Mouse (Mus musculus): ENCODE results near the gene Usp19. TPM values are rescaled to one million over a fixed set of nuclear protein-coding genes. Genes with fewer than 3 reads are reported as not detected.
A peak's percentile ranks its signal among the peaks of the same experiment; 100 is the strongest.

Gene Usp19
- polyA plus RNA-seq, 1 experiment: 86.6 TPM

GRCm38 (mm10) chr9:108486973-108487530 lies 3.4 kb upstream of the Usp19 start:
- Histone ChIP-seq H3K79me2 (ENCODE audit: control insufficient read depth, insufficient read depth) (peaks cover 11% of the 10 kb centered on the region), H3ac (ENCODE audit: control insufficient read depth, insufficient read length) (no peak overlapping the region), H3K36me3 (ENCODE audit: control insufficient read depth, insufficient read depth) (peaks cover 13% of the 10 kb centered on the region), H3K4me3 (no peak overlapping the region), H3K4me2 (ENCODE audit: low read depth) (no peak overlapping the region), H3K27me3 (ENCODE audit: control insufficient read depth, insufficient read depth, insufficient read length) (no peaks in the 10 kb centered on the region)
- TF ChIP-seq POLR2AphosphoS2 (IDR thresholded peaks at IDR 0.05; ENCODE audit: insufficient read length, low read depth) (no peak), TCF3 (IDR thresholded peaks at IDR 0.05; ENCODE audit: insufficient read length, low read depth) (no peak), REST (IDR thresholded peaks at IDR 0.05; ENCODE audit: insufficient read depth, insufficient read length) (no peak), MYOG (IDR thresholded peaks at IDR 0.05; ENCODE audit: control insufficient read depth in 1 of 3, insufficient read depth in 1 of 3, insufficient read length in 2 of 3, low read depth in 2 of 3) (no peak), TCF12 (IDR thresholded peaks at IDR 0.05; ENCODE audit: insufficient read depth, poor library complexity, severe bottlenecking) (no peak), E2F4 (IDR thresholded peaks at IDR 0.05; ENCODE audit: insufficient read depth) (no peak), SRF (IDR thresholded peaks at IDR 0.05; ENCODE audit: control insufficient read depth, insufficient read length, low read depth) (no peak), POLR2A (IDR thresholded peaks at IDR 0.05; ENCODE audit: insufficient read length, low read depth) (no peak), USF1 (IDR thresholded peaks at IDR 0.05; ENCODE audit: low read depth) (no peak), MAX (IDR thresholded peaks at IDR 0.05; ENCODE audit: low read depth) (no peak)

- TF ChIP-seq SRF (IDR thresholded peaks at IDR 0.05; ENCODE audit: control insufficient read depth, insufficient read length, low read depth) (no peak), TCF12 (IDR thresholded peaks at IDR 0.05; ENCODE audit: insufficient read depth, poor library complexity, severe bottlenecking) (no peak), MYOG (IDR thresholded peaks at IDR 0.05; ENCODE audit: control insufficient read depth in 1 of 3, insufficient read depth in 1 of 3, insufficient read length in 2 of 3, low read depth in 2 of 3) (no peak), MAX (IDR thresholded peaks at IDR 0.05; ENCODE audit: low read depth) (no peak), USF1 (IDR thresholded peaks at IDR 0.05; ENCODE audit: low read depth) (no peak)
- H3K36me3 ChIP-seq (ENCODE audit: control insufficient read depth, insufficient read depth): peaks cover 21% of the 10 kb centered on the region
- no peak overlapping the region for H3K4me3 ChIP-seq
- H3K27me3 ChIP-seq (ENCODE audit: control insufficient read depth, insufficient read depth, insufficient read length): no peaks in the 10 kb centered on the region
- H3ac ChIP-seq (ENCODE audit: control insufficient read depth, insufficient read length): no peak overlapping the region
- H3K79me2 ChIP-seq (ENCODE audit: control insufficient read depth, insufficient read depth): peaks cover 22% of the 10 kb centered on the region
- H3K4me2 ChIP-seq (ENCODE audit: low read depth): no peak overlapping the region
Observed at GRCm38 (mm10) chr9:108488403-108488802, 2.0 kb upstream of the Usp19 start.

GRCm38 (mm10) chr9:108489215-108489614 lies 1.2 kb upstream of the Usp19 start:
- no peak overlapping the region for H3K4me2 ChIP-seq (ENCODE audit: low read depth)
- peaks cover 24% of the 10 kb centered on the region for H3K36me3 ChIP-seq (ENCODE audit: control insufficient read depth, insufficient read depth)
- peaks cover 22% of the 10 kb centered on the region for H3K79me2 ChIP-seq (ENCODE audit: control insufficient read depth, insufficient read depth)
- no peak overlapping the region for H3K4me3 ChIP-seq
- TF ChIP-seq POLR2AphosphoS2 (IDR thresholded peaks at IDR 0.05; ENCODE audit: insufficient read length, low read depth): no peak
- no peak for TF ChIP-seq CEBPB (IDR thresholded peaks at IDR 0.05; ENCODE audit: insufficient read depth, poor library complexity, severe bottlenecking)
- no peak for TF ChIP-seq MYOG (IDR thresholded peaks at IDR 0.05; ENCODE audit: control insufficient read depth in 1 of 3, insufficient read depth in 1 of 3, insufficient read length in 2 of 3, low read depth in 2 of 3)
- TF ChIP-seq REST (IDR thresholded peaks at IDR 0.05; ENCODE audit: insufficient read depth, insufficient read length): no peak
- no peak for TF ChIP-seq E2F4 (IDR thresholded peaks at IDR 0.05; ENCODE audit: insufficient read depth)
- no peak for TF ChIP-seq POLR2A (IDR thresholded peaks at IDR 0.05; ENCODE audit: insufficient read length, low read depth)
- no peak for TF ChIP-seq TCF3 (IDR thresholded peaks at IDR 0.05; ENCODE audit: insufficient read length, low read depth)
- no peak for TF ChIP-seq MYOD1 (IDR thresholded peaks at IDR 0.05; ENCODE audit: control insufficient read depth in 1 of 3, insufficient read length in 2 of 3, low read depth in 2 of 3)
- TF ChIP-seq USF1 (IDR thresholded peaks at IDR 0.05; ENCODE audit: low read depth): no peak
- no peak for TF ChIP-seq SRF (IDR thresholded peaks at IDR 0.05; ENCODE audit: control insufficient read depth, insufficient read length, low read depth)
- TF ChIP-seq MAX (IDR thresholded peaks at IDR 0.05; ENCODE audit: low read depth): no peak
- TF ChIP-seq TCF12 (IDR thresholded peaks at IDR 0.05; ENCODE audit: insufficient read depth, poor library complexity, severe bottlenecking): no peak
- no peaks in the 10 kb centered on the region for H3K27me3 ChIP-seq (ENCODE audit: control insufficient read depth, insufficient read depth, insufficient read length)
- no peak overlapping the region for H3ac ChIP-seq (ENCODE audit: control insufficient read depth, insufficient read length)

GRCm38 (mm10) chr9:108489702-108490558 lies 472 bp upstream of the Usp19 start:
- Histone ChIP-seq H3K27me3 (ENCODE audit: control insufficient read depth, insufficient read depth, insufficient read length) (no peaks in the 10 kb centered on the region), H3K4me2 (ENCODE audit: low read depth) (peak overlapping the region; percentile 57), H3ac (ENCODE audit: control insufficient read depth, insufficient read length) (peak overlapping the region; percentile 95), H3K79me2 (ENCODE audit: control insufficient read depth, insufficient read depth) (peaks cover 22% of the 10 kb centered on the region), H3K4me3 (peak overlapping the region; percentile 93), H3K36me3 (ENCODE audit: control insufficient read depth, insufficient read depth) (peaks cover 24% of the 10 kb centered on the region)
- TF ChIP-seq USF1 (IDR thresholded peaks at IDR 0.05; ENCODE audit: low read depth) (no peak), POLR2AphosphoS2 (IDR thresholded peaks at IDR 0.05; ENCODE audit: insufficient read length, low read depth) (no peak), TCF12 (IDR thresholded peaks at IDR 0.05; ENCODE audit: insufficient read depth, poor library complexity, severe bottlenecking) (no peak), E2F4 (IDR thresholded peaks at IDR 0.05; ENCODE audit: insufficient read depth) (no peak), CEBPB (IDR thresholded peaks at IDR 0.05; ENCODE audit: insufficient read depth, poor library complexity, severe bottlenecking) (no peak), MAX (IDR thresholded peaks at IDR 0.05; ENCODE audit: low read depth) (no peak), MYOG (IDR thresholded peaks at IDR 0.05; ENCODE audit: control insufficient read depth in 1 of 3, insufficient read depth in 1 of 3, insufficient read length in 2 of 3, low read depth in 2 of 3) (no peak)

- peaks cover 22% of the 10 kb centered on the region for H3K79me2 ChIP-seq (ENCODE audit: control insufficient read depth, insufficient read depth)
- H3ac ChIP-seq (ENCODE audit: control insufficient read depth, insufficient read length): peak overlapping the region; percentile 95
- H3K4me2 ChIP-seq (ENCODE audit: low read depth): peak overlapping the region; percentile 78
- H3K4me3 ChIP-seq: peak overlapping the region; percentile 93
- peaks cover 33% of the 10 kb centered on the region for H3K36me3 ChIP-seq (ENCODE audit: control insufficient read depth, insufficient read depth)
- TF ChIP-seq MYOG (IDR thresholded peaks at IDR 0.05; ENCODE audit: control insufficient read depth in 1 of 3, insufficient read depth in 1 of 3, insufficient read length in 2 of 3, low read depth in 2 of 3) (no peak), POLR2A (IDR thresholded peaks at IDR 0.05; ENCODE audit: insufficient read length, low read depth) (no peak), REST (IDR thresholded peaks at IDR 0.05; ENCODE audit: insufficient read depth, insufficient read length) (no peak), E2F4 (IDR thresholded peaks at IDR 0.05; ENCODE audit: insufficient read depth) (no peak), SRF (IDR thresholded peaks at IDR 0.05; ENCODE audit: control insufficient read depth, insufficient read length, low read depth) (no peak), TCF3 (IDR thresholded peaks at IDR 0.05; ENCODE audit: insufficient read length, low read depth) (no peak), USF1 (IDR thresholded peaks at IDR 0.05; ENCODE audit: low read depth) (no peak), POLR2AphosphoS2 (IDR thresholded peaks at IDR 0.05; ENCODE audit: insufficient read length, low read depth) (no peak), CEBPB (IDR thresholded peaks at IDR 0.05; ENCODE audit: insufficient read depth, poor library complexity, severe bottlenecking) (no peak), TCF12 (IDR thresholded peaks at IDR 0.05; ENCODE audit: insufficient read depth, poor library complexity, severe bottlenecking) (no peak), MAX (IDR thresholded peaks at IDR 0.05; ENCODE audit: low read depth) (no peak), MYOD1 (IDR thresholded peaks at IDR 0.05; ENCODE audit: control insufficient read depth in 1 of 3, insufficient read length in 2 of 3, low read depth in 2 of 3) (no peak)
- H3K27me3 ChIP-seq (ENCODE audit: control insufficient read depth, insufficient read depth, insufficient read length): no peaks in the 10 kb centered on the region
Observed at GRCm38 (mm10) chr9:108491286-108491580, 831 bp downstream of the Usp19 start.
